8 mouse cellular contexts compared by ENCODE assay signal in genomic region chr8:20122067-20122925, GRCm38 (mm10).
A peak's percentile ranks its signal among the peaks of the same experiment; 100 is the strongest.
DNase-seq lines count a peak whose midpoint lies in the region; ATAC-seq and TF ChIP-seq lines count a peak whose summit lies in the region.
"Not testable (repeated sequence)": the region's sequence is repeated elsewhere in the genome, so short reads cannot be mapped to it uniquely, and the experiment has no call there.

No protein-coding gene starts in this region.

- not testable (repeated sequence) for H3K27me3 ChIP-seq in forebrain, embryonic 10.5 days (ENCODE audit: poor library complexity, severe bottlenecking); heart, embryonic 15.5 days; liver, embryonic 14.5 days (ENCODE audit: control insufficient read depth, insufficient read depth, low read length); neural tube, embryonic 11.5 days (ENCODE audit: control insufficient read depth, insufficient read depth, low read length); stomach, postnatal 0 days (ENCODE audit: control insufficient read depth, insufficient read depth, low read length)

- peak overlapping the region; percentile 58 for H3K4me3 ChIP-seq in forebrain, embryonic 10.5 days
- peak overlapping the region; percentile 63 for H3K4me3 ChIP-seq in heart, embryonic 15.5 days
- peak overlapping the region; percentile 58 to 66 for H3K4me3 ChIP-seq in liver, embryonic 14.5 days (ENCODE audit: insufficient read depth in 1 of 2, low read depth in 2 of 2, low read length in 2 of 2)
- H3K4me3 ChIP-seq in neural tube, embryonic 11.5 days (ENCODE audit: low read depth, low read length), result peak overlapping the region; percentile 48
- H3K4me3 ChIP-seq in stomach, postnatal 0 days (ENCODE audit: low read depth, low read length), result peak overlapping the region; percentile 55

- DNase-seq in CD8-positive naive resting alpha-beta T cell, adult 2 months (ENCODE audit: low read depth in 2 of 2, low spot score in 2 of 2), result peak; percentile 97 to 99
- DNase-seq in c-Kit-positive CD71-negative TER-119-negative erythroid progenitor cells, embryonic 14.5 days (ENCODE audit: low read depth), result peak; percentile 50
- DNase-seq in forebrain, embryonic 10.5 days (ENCODE audit: extremely low spot score, low spot score), result peak; percentile 93
- peak; percentile 99 to 100 for DNase-seq in kidney, postnatal 25 days
- peak; percentile 74 to 89 (median 80) for DNase-seq in liver, embryonic 14.5 days (ENCODE audit: low read depth in 3 of 3, low spot score in 3 of 3)
- DNase-seq in neural tube, embryonic 11.5 days (ENCODE audit: low spot score), result peak; percentile 96
- peak; percentile 97 for DNase-seq in stomach, postnatal 0 days (ENCODE audit: low spot score)

- peaks cover 16% of the 10 kb centered on the region for H3K9me3 ChIP-seq in forebrain, embryonic 10.5 days
- not testable (repeated sequence) for H3K9me3 ChIP-seq in heart, embryonic 15.5 days (replicated peaks); liver, embryonic 14.5 days (ENCODE audit: control insufficient read depth, low read length); neural tube, embryonic 11.5 days (ENCODE audit: control insufficient read depth, low read length); stomach, postnatal 0 days (ENCODE audit: control insufficient read depth, low read length)

- H3K36me3 ChIP-seq in forebrain, embryonic 10.5 days (replicated peaks); heart, embryonic 15.5 days; liver, embryonic 14.5 days (replicated peaks; ENCODE audit: control insufficient read depth, insufficient read depth, low read depth); neural tube, embryonic 11.5 days (ENCODE audit: control insufficient read depth, insufficient read depth, low read length); stomach, postnatal 0 days (ENCODE audit: control insufficient read depth, insufficient read depth, low read length): not testable (repeated sequence)

- H3K9ac ChIP-seq in heart, embryonic 15.5 days, result peak overlapping the region; percentile 88
- H3K9ac ChIP-seq in liver, embryonic 14.5 days (replicated peaks), result peak overlapping the region; percentile 82
- peak overlapping the region; percentile 79 for H3K9ac ChIP-seq in neural tube, embryonic 11.5 days (ENCODE audit: low read length)
- peak overlapping the region; percentile 79 for H3K9ac ChIP-seq in stomach, postnatal 0 days (ENCODE audit: low read length)

- not testable (repeated sequence) for H3K4me1 ChIP-seq in forebrain, embryonic 10.5 days; heart, embryonic 15.5 days (replicated peaks); liver, embryonic 14.5 days (replicated peaks; ENCODE audit: control insufficient read depth in 2 of 2, insufficient read depth in 2 of 2, low read length in 1 of 2); neural tube, embryonic 11.5 days (ENCODE audit: control insufficient read depth, insufficient read depth, low read length); stomach, postnatal 0 days (replicated peaks; ENCODE audit: control insufficient read depth, insufficient read depth)

- peak overlapping the region; percentile 53 for H3K4me2 ChIP-seq in heart, embryonic 15.5 days
- H3K4me2 ChIP-seq in liver, embryonic 14.5 days (ENCODE audit: low read depth), result peak overlapping the region; percentile 48
- peak overlapping the region; percentile 14; the same call in 1 of the 2 replicates for H3K4me2 ChIP-seq in neural tube, embryonic 11.5 days (ENCODE audit: low read depth)
- peak overlapping the region; percentile 45 for H3K4me2 ChIP-seq in stomach, postnatal 0 days (replicated peaks; ENCODE audit: low read depth)

- H3K27ac ChIP-seq in forebrain, embryonic 10.5 days, result peak overlapping the region; percentile 92
- peak overlapping the region; percentile 79 for H3K27ac ChIP-seq in heart, embryonic 15.5 days
- H3K27ac ChIP-seq in liver, embryonic 14.5 days; neural tube, embryonic 11.5 days (ENCODE audit: low read depth, low read length): not testable (repeated sequence)
- peak overlapping the region; percentile 71 for H3K27ac ChIP-seq in stomach, postnatal 0 days (replicated peaks)

- peak; percentile 78 for TF ChIP-seq CTCF in liver, embryonic 14.5 days (IDR thresholded peaks at IDR 0.05; ENCODE audit: low read depth)
- peak; percentile 70 for TF ChIP-seq CTCF in stomach, postnatal 0 days (IDR thresholded peaks at IDR 0.05; ENCODE audit: low read depth)

- ATAC-seq in heart, embryonic 15.5 days (replicated peaks; ENCODE audit: insufficient number of reproducible peaks, insufficient read depth, low FRiP score, low read depth), result peak; percentile 99
- ATAC-seq in liver, embryonic 14.5 days (ENCODE audit: insufficient read depth), result peak; percentile 100
- peak; percentile 100 for ATAC-seq in neural tube, embryonic 11.5 days (ENCODE audit: insufficient read depth, low FRiP score, low TSS enrichment)
- peak; percentile 100 for ATAC-seq in stomach, postnatal 0 days (ENCODE audit: low FRiP score, low TSS enrichment)

- WGBS in forebrain, embryonic 10.5 days, result 14% methylated on average over 70 of the region's 72 CpGs
- WGBS in heart, embryonic 15.5 days, result 7% methylated on average over 71 of the region's 72 CpGs
- 10% methylated on average over 56 of the region's 72 CpGs for WGBS in liver, embryonic 14.5 days (ENCODE audit: insufficient replicate concordance)
- WGBS in neural tube, embryonic 11.5 days, result 13% methylated on average over 53 of the region's 72 CpGs
- WGBS in stomach, postnatal 0 days, result 11% methylated on average over 60 of the region's 72 CpGs

- TF ChIP-seq EP300 in liver, embryonic 14.5 days (IDR thresholded peaks at IDR 0.05; ENCODE audit: low read depth); stomach, postnatal 0 days (optimal IDR thresholded peaks at IDR 0.05): not testable (repeated sequence)
